Mouse (Mus musculus): ENCODE measurements around the gene Cdk5r2. TPM values are rescaled to one million over a fixed set of nuclear protein-coding genes. Genes with fewer than 3 reads are reported as not detected.
A peak's percentile ranks its signal among the peaks of the same experiment; 100 is the strongest.

Cdk5r2 gene
- polyA plus RNA-seq, 1 experiment from 2014 or later: not detected

DNA sequence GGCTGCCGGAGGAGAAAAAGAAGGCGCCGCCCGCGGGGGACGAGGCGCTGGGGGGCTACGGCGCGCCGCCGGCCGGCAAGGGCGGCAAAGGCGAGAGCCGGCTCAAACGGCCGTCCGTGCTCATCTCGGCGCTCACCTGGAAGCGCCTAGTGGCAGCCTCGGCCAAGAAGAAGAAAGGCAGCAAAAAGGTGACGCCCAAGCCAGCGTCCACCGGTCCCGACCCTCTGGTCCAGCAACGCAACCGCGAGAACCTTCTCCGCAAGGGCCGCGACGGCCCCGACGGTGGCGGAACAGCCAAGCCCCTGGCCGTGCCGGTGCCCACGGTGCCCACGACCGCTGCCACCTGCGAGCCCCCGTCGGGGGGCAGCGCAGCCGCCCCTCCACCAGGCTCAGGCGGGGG lies 422 bp downstream of the Cdk5r2 start:
- Histone ChIP-seq H3K27ac (replicated peaks) (no peak overlapping the region), H3K9ac (peak overlapping the region; percentile 62), H3K9me3 (no peaks in the 10 kb centered on the region), H3K36me3 (no peaks in the 10 kb centered on the region), H3K27me3 (replicated peaks) (peaks cover 100% of the 10 kb centered on the region), H3K4me3 (peak overlapping the region; percentile 66), H3K4me1 (peaks cover 35% of the 10 kb centered on the region), H3K4me2 (peak overlapping the region; percentile 95)
- under 1% methylated on average over 48 of the region's 48 CpGs for WGBS
- no peak for ATAC-seq (ENCODE audit: extremely low read depth, insufficient number of reproducible peaks, low FRiP score, low TSS enrichment)

DNA sequence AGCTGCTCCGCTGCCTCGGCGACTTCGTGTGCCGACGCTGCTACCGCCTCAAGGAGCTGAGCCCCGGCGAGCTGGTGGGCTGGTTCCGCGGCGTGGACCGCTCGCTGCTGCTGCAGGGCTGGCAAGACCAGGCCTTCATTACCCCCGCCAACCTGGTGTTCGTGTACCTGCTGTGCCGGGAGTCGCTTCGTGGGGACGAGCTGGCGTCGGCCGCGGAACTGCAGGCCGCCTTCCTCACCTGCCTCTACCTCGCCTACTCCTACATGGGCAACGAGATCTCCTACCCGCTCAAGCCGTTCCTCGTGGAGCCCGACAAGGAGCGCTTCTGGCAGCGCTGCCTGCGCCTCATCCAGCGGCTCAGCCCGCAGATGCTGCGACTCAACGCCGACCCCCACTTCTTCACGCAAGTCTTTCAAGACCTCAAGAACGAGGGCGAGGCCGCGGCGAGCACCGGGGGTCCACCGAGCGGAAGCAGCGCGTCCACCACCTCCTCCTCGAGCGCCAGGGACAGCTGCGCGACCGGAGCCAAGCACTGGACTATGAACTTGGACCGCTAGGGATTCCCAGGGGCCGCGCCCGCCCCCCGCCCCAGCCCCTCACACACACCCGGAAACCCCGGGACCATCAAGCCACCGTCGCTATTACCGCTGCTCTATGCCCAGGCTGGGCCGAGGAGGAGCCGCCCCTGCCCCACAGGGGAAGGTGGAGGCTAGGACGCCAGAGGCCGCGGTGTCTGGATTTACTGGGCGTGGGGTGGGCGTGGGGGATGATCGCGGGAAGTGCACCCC lies 1.1 kb downstream of the Cdk5r2 start:
- H3K27me3 ChIP-seq (replicated peaks): peaks cover 100% of the 10 kb centered on the region
- H3K27ac ChIP-seq (replicated peaks): no peak overlapping the region
- H3K4me3 ChIP-seq: peak overlapping the region; percentile 66
- H3K36me3 ChIP-seq: no peaks in the 10 kb centered on the region
- no peak overlapping the region for H3K9ac ChIP-seq
- WGBS: 1% methylated on average over 74 of the region's 74 CpGs
- H3K9me3 ChIP-seq: no peaks in the 10 kb centered on the region
- H3K4me1 ChIP-seq: peaks cover 35% of the 10 kb centered on the region
- no peak for ATAC-seq (ENCODE audit: extremely low read depth, insufficient number of reproducible peaks, low FRiP score, low TSS enrichment)
- H3K4me2 ChIP-seq: peak overlapping the region; percentile 95

- peak overlapping the region; percentile 95 for H3K4me2 ChIP-seq
- WGBS: 4% methylated on average over 11 of the region's 11 CpGs
- H3K9ac ChIP-seq: no peak overlapping the region
- H3K27ac ChIP-seq (replicated peaks): no peak overlapping the region
- peaks cover 35% of the 10 kb centered on the region for H3K4me1 ChIP-seq
- no peak for ATAC-seq (ENCODE audit: extremely low read depth, insufficient number of reproducible peaks, low FRiP score, low TSS enrichment)
- no peaks in the 10 kb centered on the region for H3K9me3 ChIP-seq
- no peaks in the 10 kb centered on the region for H3K36me3 ChIP-seq
- H3K27me3 ChIP-seq (replicated peaks): peaks cover 98% of the 10 kb centered on the region
- peak overlapping the region; percentile 66; the same call in 1 of the 2 replicates for H3K4me3 ChIP-seq
Measured at GRCm38 (mm10) chr1:74856439-74856720, 1.6 kb downstream of the Cdk5r2 start.

- H3K4me2 ChIP-seq: no peak overlapping the region
- H3K9ac ChIP-seq: no peak overlapping the region
- no peak overlapping the region for H3K27ac ChIP-seq (replicated peaks)
- ATAC-seq (ENCODE audit: extremely low read depth, insufficient number of reproducible peaks, low FRiP score, low TSS enrichment): no peak
- no peaks in the 10 kb centered on the region for H3K9me3 ChIP-seq
- H3K4me1 ChIP-seq: peaks cover 35% of the 10 kb centered on the region
- H3K27me3 ChIP-seq (replicated peaks): peaks cover 98% of the 10 kb centered on the region
- under 1% methylated on average over 7 of the region's 7 CpGs for WGBS
- no peak overlapping the region for H3K4me3 ChIP-seq
- H3K36me3 ChIP-seq: no peaks in the 10 kb centered on the region
Measured at GRCm38 (mm10) chr1:74856791-74857190, 2.1 kb downstream of the Cdk5r2 start.

- WGBS: 3% methylated on average over 20 of the region's 20 CpGs
- H3K4me2 ChIP-seq: no peak overlapping the region
- no peak overlapping the region for H3K4me3 ChIP-seq
Measured at GRCm38 (mm10) chr1:74857201-74857600, 2.5 kb downstream of the Cdk5r2 start.

GRCm38 (mm10) chr1:74857677-74858076 lies 2.9 kb downstream of the Cdk5r2 start:
- peaks cover 35% of the 10 kb centered on the region for H3K4me1 ChIP-seq
- H3K36me3 ChIP-seq: no peaks in the 10 kb centered on the region
- H3K4me3 ChIP-seq: peak overlapping the region; percentile 43
- H3K27me3 ChIP-seq (replicated peaks): peaks cover 97% of the 10 kb centered on the region
- no peak overlapping the region for H3K9ac ChIP-seq
- no peak overlapping the region for H3K27ac ChIP-seq (replicated peaks)
- ATAC-seq (ENCODE audit: extremely low read depth, insufficient number of reproducible peaks, low FRiP score, low TSS enrichment): no peak
- no peaks in the 10 kb centered on the region for H3K9me3 ChIP-seq
- peak overlapping the region; percentile 64 for H3K4me2 ChIP-seq
- WGBS: 12% methylated on average over 4 of the region's 4 CpGs

More at GRCm38 (mm10) chr1:74857201-74857600, 2.5 kb downstream of the Cdk5r2 start:
- Histone ChIP-seq H3K27ac (replicated peaks) (no peak overlapping the region), H3K9ac (no peak overlapping the region), H3K9me3 (no peaks in the 10 kb centered on the region), H3K27me3 (replicated peaks) (peaks cover 97% of the 10 kb centered on the region), H3K4me1 (peaks cover 35% of the 10 kb centered on the region), H3K36me3 (no peaks in the 10 kb centered on the region)
- no peak for ATAC-seq (ENCODE audit: extremely low read depth, insufficient number of reproducible peaks, low FRiP score, low TSS enrichment)

GRCm38 (mm10) chr1:74858171-74858719 lies 3.5 kb downstream of the Cdk5r2 start:
- WGBS: under 1% methylated on average over 29 of the region's 29 CpGs
- no peaks in the 10 kb centered on the region for H3K9me3 ChIP-seq
- peaks cover 94% of the 10 kb centered on the region for H3K27me3 ChIP-seq (replicated peaks)
- H3K4me3 ChIP-seq: peak overlapping the region; percentile 43
- no peak for ATAC-seq (ENCODE audit: extremely low read depth, insufficient number of reproducible peaks, low FRiP score, low TSS enrichment)
- H3K9ac ChIP-seq: no peak overlapping the region
- H3K27ac ChIP-seq (replicated peaks): no peak overlapping the region
- peak overlapping the region; percentile 64 for H3K4me2 ChIP-seq
- H3K36me3 ChIP-seq: no peaks in the 10 kb centered on the region
- peaks cover 35% of the 10 kb centered on the region for H3K4me1 ChIP-seq

GRCm38 (mm10) chr1:74858805-74859204 lies 4.1 kb downstream of the Cdk5r2 start:
- Histone ChIP-seq H3K4me1 (peaks cover 35% of the 10 kb centered on the region), H3K4me2 (peak overlapping the region; percentile 64), H3K27ac (replicated peaks) (no peak overlapping the region), H3K27me3 (replicated peaks) (peaks cover 89% of the 10 kb centered on the region), H3K9ac (no peak overlapping the region), H3K4me3 (peak overlapping the region; percentile 43), H3K36me3 (no peaks in the 10 kb centered on the region), H3K9me3 (no peaks in the 10 kb centered on the region)
- WGBS: 8% methylated on average over 16 of the region's 16 CpGs
- ATAC-seq (ENCODE audit: extremely low read depth, insufficient number of reproducible peaks, low FRiP score, low TSS enrichment): no peak

DNA sequence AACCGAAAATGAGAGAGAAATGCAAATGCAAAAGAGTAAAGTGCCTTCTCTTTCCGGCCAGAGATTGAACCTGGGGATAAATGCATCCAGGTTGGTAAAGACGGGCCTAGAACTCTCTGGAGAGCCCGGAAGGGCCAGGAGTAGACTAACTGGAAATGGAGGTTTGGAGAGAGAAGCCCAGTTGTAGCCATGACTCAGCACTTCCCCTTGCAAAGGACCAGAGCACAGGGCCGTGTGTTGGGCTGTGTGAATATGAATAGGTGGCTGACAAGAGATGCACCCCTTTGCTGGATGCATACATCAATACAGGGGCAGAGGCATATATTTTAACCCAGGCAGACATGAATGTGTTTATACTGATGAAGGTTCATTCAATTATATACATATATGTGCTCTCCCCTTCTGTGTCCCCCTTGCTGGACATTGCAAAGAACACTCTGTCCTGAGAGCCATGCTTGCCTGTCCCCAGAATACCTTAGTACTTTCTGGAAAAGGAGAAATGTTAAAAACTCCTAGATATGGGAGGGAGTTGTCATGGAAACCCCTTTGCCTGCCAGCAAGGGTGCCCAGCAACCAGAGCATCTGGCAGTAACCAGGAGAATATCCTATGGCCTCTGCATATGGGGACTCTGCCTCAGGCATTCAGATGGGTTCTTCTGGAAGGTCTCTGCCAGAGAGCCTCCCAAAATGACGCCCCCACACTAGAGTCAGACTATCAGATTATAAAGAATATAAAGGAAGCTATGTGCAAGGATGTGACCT lies 4.7 kb downstream of the Cdk5r2 start:
- ATAC-seq (ENCODE audit: extremely low read depth, insufficient number of reproducible peaks, low FRiP score, low TSS enrichment): no peak
- H3K27me3 ChIP-seq (replicated peaks): peaks cover 83% of the 10 kb centered on the region
- H3K4me3 ChIP-seq: no peak overlapping the region
- H3K9ac ChIP-seq: no peak overlapping the region
- 36% methylated on average over 6 of the region's 6 CpGs for WGBS
- H3K4me1 ChIP-seq: peaks cover 32% of the 10 kb centered on the region
- no peaks in the 10 kb centered on the region for H3K36me3 ChIP-seq
- no peak overlapping the region for H3K4me2 ChIP-seq
- H3K27ac ChIP-seq (replicated peaks): no peak overlapping the region
- no peaks in the 10 kb centered on the region for H3K9me3 ChIP-seq

GRCm38 (mm10) chr1:74861783-74862182 lies 7.0 kb downstream of the Cdk5r2 start:
- Histone ChIP-seq H3K9ac (no peak overlapping the region), H3K27me3 (replicated peaks) (peaks cover 67% of the 10 kb centered on the region), H3K4me2 (no peak overlapping the region), H3K4me1 (peaks cover 14% of the 10 kb centered on the region), H3K9me3 (no peaks in the 10 kb centered on the region), H3K4me3 (no peak overlapping the region), H3K27ac (replicated peaks) (no peak overlapping the region), H3K36me3 (no peaks in the 10 kb centered on the region)
- ATAC-seq (ENCODE audit: extremely low read depth, insufficient number of reproducible peaks, low FRiP score, low TSS enrichment): no peak

- no peaks in the 10 kb centered on the region for H3K36me3 ChIP-seq
- H3K27me3 ChIP-seq (replicated peaks): peaks cover 88% of the 10 kb centered on the region
- H3K4me2 ChIP-seq: no peak overlapping the region
- H3K9ac ChIP-seq: no peak overlapping the region
- H3K4me1 ChIP-seq: no peaks in the 10 kb centered on the region
- no peak overlapping the region for H3K4me3 ChIP-seq
- H3K9me3 ChIP-seq: no peaks in the 10 kb centered on the region
- WGBS: 58% methylated on average over 2 of the region's 2 CpGs
- H3K27ac ChIP-seq (replicated peaks): no peak overlapping the region
- no peak for ATAC-seq (ENCODE audit: extremely low read depth, insufficient number of reproducible peaks, low FRiP score, low TSS enrichment)
Measured at GRCm38 (mm10) chr1:74872218-74872617, 17.5 kb downstream of the Cdk5r2 start.

Measured in heart, embryonic 13.5 days (tissue).